Mouse (Mus musculus) heart, postnatal 36 days (tissue): ENCODE measurements around the gene Tanc1. TPM values are rescaled to one million over a fixed set of nuclear protein-coding genes. Genes with fewer than 3 reads are reported as not detected.
A peak's percentile ranks its signal among the peaks of the same experiment; 100 is the strongest.

Experiments
- DNase-seq, 2 experiments: peaks; one replicate each; pipeline ENCODE4 v3.0.0; 2021 to 2022
- intact Hi-C: fragments of 180-260 bp; cut with DNase I; formaldehyde crosslinking; loops from one replicate; pipeline ENCODE4 v1.15.1; 2025
- total RNA-seq, 2 experiments: library from RNA; stranded (reverse); gene quantifications; 2 replicates each; pipeline ENCODE4 v1.2.3; 2021

Gene Tanc1
- total RNA-seq, 2 experiments from 2014 or later: 26.6 to 29.8 TPM

- intact Hi-C loops: no loop called here
- no peak for DNase-seq
Observed at GRCm38 (mm10) chr2:59644816-59645215, 33.0 kb downstream of the Tanc1 start.

- intact Hi-C loops: no loop called here
- peak in 1 of 2 experiments; percentile 43 for DNase-seq
Observed at GRCm38 (mm10) chr2:59645515-59645914, 33.7 kb downstream of the Tanc1 start.

- intact Hi-C loops: no loop called here
Observed at GRCm38 (mm10) chr2:59646740-59647390, 35.0 kb downstream of the Tanc1 start.

GRCm38 (mm10) chr2:59648444-59648843 is 36.6 kb downstream of the Tanc1 start:
- intact Hi-C loops: no loop called here
- no peak for DNase-seq

More at GRCm38 (mm10) chr2:59646740-59647390, 35.0 kb downstream of the Tanc1 start:
- no peak for DNase-seq

GRCm38 (mm10) chr2:59651801-59652200 is 40.0 kb downstream of the Tanc1 start:
- intact Hi-C loops: no loop called here
- no peak for DNase-seq

- intact Hi-C loops: no loop called here
- no peak for DNase-seq
Observed at GRCm38 (mm10) chr2:59652702-59653101, 40.9 kb downstream of the Tanc1 start.

GRCm38 (mm10) chr2:59653306-59654165 is 41.7 kb downstream of the Tanc1 start:
- DNase-seq: no peak
- intact Hi-C loops: no loop called here

- intact Hi-C loops: no loop called here
- DNase-seq: no peak
Observed at GRCm38 (mm10) chr2:59655471-59655870, 43.6 kb downstream of the Tanc1 start.

- DNase-seq: no peak
- intact Hi-C loops: no loop called here
Observed at GRCm38 (mm10) chr2:59656680-59657079, 44.8 kb downstream of the Tanc1 start.

GRCm38 (mm10) chr2:59659686-59660085 is 47.8 kb downstream of the Tanc1 start:
- DNase-seq: no peak
- intact Hi-C loops: no loop called here

GRCm38 (mm10) chr2:59660891-59661805 is 49.3 kb downstream of the Tanc1 start:
- intact Hi-C loops: no loop called here
- DNase-seq: no peak

- intact Hi-C loops: no loop called here
- no peak for DNase-seq
Observed at GRCm38 (mm10) chr2:59664803-59665567, 53.1 kb downstream of the Tanc1 start.

- no peak for DNase-seq
- intact Hi-C loops: no loop called here
Observed at GRCm38 (mm10) chr2:59666533-59666932, 54.7 kb downstream of the Tanc1 start.

GRCm38 (mm10) chr2:59670087-59671060 is 58.5 kb downstream of the Tanc1 start:
- DNase-seq: peak; percentile 78 to 85
- intact Hi-C loops: loop anchor here (2.0 kb wide), 2 partner anchors 58 to 74 kb away; partner anchors contain the start of gene Tanc1

GRCm38 (mm10) chr2:59671671-59672070 is 59.8 kb downstream of the Tanc1 start:
- DNase-seq: no peak
- intact Hi-C loops: loop anchor here (2.0 kb wide), 3 partner anchors 43 to 73 kb away; partner anchors contain the start of gene Tanc1

- peak in 1 of 2 experiments; percentile 45 for DNase-seq
- intact Hi-C loops: loop anchor here (2.0 kb wide), 1 partner anchor 43 kb away; no protein-coding TSS in a partner anchor
Observed at GRCm38 (mm10) chr2:59672086-59672485, 60.2 kb downstream of the Tanc1 start.

GRCm38 (mm10) chr2:59672686-59673085 is 60.8 kb downstream of the Tanc1 start:
- intact Hi-C loops: loop anchor here (2.0 kb wide), 1 partner anchor 44 kb away; no protein-coding TSS in a partner anchor
- no peak for DNase-seq

- intact Hi-C loops: loop anchor here (2.0 kb wide), 1 partner anchor 45 kb away; no protein-coding TSS in a partner anchor
- DNase-seq: no peak
Observed at GRCm38 (mm10) chr2:59673351-59673750, 61.5 kb downstream of the Tanc1 start.
